Mouse (Mus musculus): ENCODE data around the gene Olfr1454. TPM values are rescaled to one million over a fixed set of nuclear protein-coding genes. Genes with fewer than 3 reads are reported as not detected.

Olfr1454 gene
- not detected in 2 replicates for polyA plus RNA-seq (2012; rRNA removed)

- H3K27ac ChIP-seq (ENCODE audit: insufficient read depth, low read depth, low read length) = no peak within 1 kb of the TSS
- TF ChIP-seq CTCF (conservative IDR thresholded peaks at IDR 0.05; ENCODE audit: insufficient read depth, insufficient read length, low read depth, low read length) = no peak
- no peak for TF ChIP-seq POLR2A (IDR thresholded peaks at IDR 0.05; ENCODE audit: low read depth, low read length)
- H3K4me1 ChIP-seq (ENCODE audit: control insufficient read depth, insufficient read depth, low read length) = no peaks in the 10 kb centered on the region
- no peak within 1 kb of the TSS for H3K4me3 ChIP-seq (ENCODE audit: insufficient read depth, low read depth, low read length)
- no peak for DNase-seq
- no peaks in the 10 kb centered on the region for H3K36me3 ChIP-seq (ENCODE audit: control insufficient read depth, insufficient read depth, low read length)
- H3K27me3 ChIP-seq (replicated peaks; ENCODE audit: control insufficient read depth, insufficient read depth, low read length) = no peaks in the 10 kb centered on the region
- 54% methylated on average over 2 of the region's 2 CpGs for WGBS
These were observed at the start of gene Olfr1454 for GRCm38 (mm10) chr19:13060310-13060709. Gene Olfr1454, plus strand, starts transcription at chr19:13060610.

GRCm38 (mm10) chr19:13028227-13028626, 32.2 kb upstream of the Olfr1454 start, which contains the start of gene Olfr1453:
Gene Olfr1453, minus strand, starts transcription at chr19:13028327.
- H3K4me1 ChIP-seq (ENCODE audit: control insufficient read depth, insufficient read depth, low read length) = no peaks in the 10 kb centered on the region
- H3K27me3 ChIP-seq (replicated peaks; ENCODE audit: control insufficient read depth, insufficient read depth, low read length) = no peaks in the 10 kb centered on the region
- WGBS = 50% methylated on average over 1 of the region's 1 CpGs
- H3K36me3 ChIP-seq (ENCODE audit: control insufficient read depth, insufficient read depth, low read length) = no peaks in the 10 kb centered on the region
- H3K4me3 ChIP-seq (ENCODE audit: insufficient read depth, low read depth, low read length) = no peak within 1 kb of the TSS
- H3K27ac ChIP-seq (ENCODE audit: insufficient read depth, low read depth, low read length) = no peak within 1 kb of the TSS
- no peak for TF ChIP-seq CTCF (conservative IDR thresholded peaks at IDR 0.05; ENCODE audit: insufficient read depth, insufficient read length, low read depth, low read length)
- TF ChIP-seq POLR2A (IDR thresholded peaks at IDR 0.05; ENCODE audit: low read depth, low read length) = no peak
- no peak for DNase-seq

- 79% methylated on average over 1 of the region's 1 CpGs for WGBS
- H3K27me3 ChIP-seq (replicated peaks; ENCODE audit: control insufficient read depth, insufficient read depth, low read length) = no peaks in the 10 kb centered on the region
- H3K36me3 ChIP-seq (ENCODE audit: control insufficient read depth, insufficient read depth, low read length) = no peaks in the 10 kb centered on the region
- no peak for DNase-seq
- H3K4me1 ChIP-seq (ENCODE audit: control insufficient read depth, insufficient read depth, low read length) = no peaks in the 10 kb centered on the region
- no peak overlapping the region for H3K4me3 ChIP-seq (ENCODE audit: insufficient read depth, low read depth, low read length)
- no peak for TF ChIP-seq POLR2A (IDR thresholded peaks at IDR 0.05; ENCODE audit: low read depth, low read length)
- no peak for TF ChIP-seq CTCF (conservative IDR thresholded peaks at IDR 0.05; ENCODE audit: insufficient read depth, insufficient read length, low read depth, low read length)
- no peak overlapping the region for H3K27ac ChIP-seq (ENCODE audit: insufficient read depth, low read depth, low read length)
These were observed 33.5 kb downstream of the Olfr1454 start for GRCm38 (mm10) chr19:13093908-13094307.

DNA sequence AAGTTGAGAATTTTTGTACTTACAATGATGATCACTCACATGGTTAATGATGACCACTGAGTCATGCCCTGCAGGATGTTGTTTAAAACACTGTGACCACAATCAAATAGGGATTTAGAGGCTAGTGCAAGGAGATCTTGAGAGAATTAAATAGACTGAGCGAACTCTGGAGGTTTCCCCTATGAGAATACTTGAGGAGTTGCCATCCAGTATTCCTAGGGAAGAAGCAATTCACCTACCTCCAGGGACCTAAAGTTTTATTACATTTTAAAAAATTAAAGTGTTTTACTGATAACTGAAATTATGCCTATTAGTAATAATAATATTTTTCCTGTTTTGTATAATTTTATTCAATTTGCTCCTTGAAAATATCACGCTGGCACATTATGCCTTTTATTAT, 37.4 kb downstream of the Olfr1454 start, which contains the start of gene Olfr1457:
Gene Olfr1457, minus strand, starts transcription at position 101 of the 400 bp plus-strand sequence.
- no peak for TF ChIP-seq CTCF (conservative IDR thresholded peaks at IDR 0.05; ENCODE audit: insufficient read depth, insufficient read length, low read depth, low read length)
- TF ChIP-seq POLR2A (IDR thresholded peaks at IDR 0.05; ENCODE audit: low read depth, low read length) = no peak
- Histone ChIP-seq H3K27ac (ENCODE audit: insufficient read depth, low read depth, low read length) (no peak within 1 kb of the TSS), H3K4me3 (ENCODE audit: insufficient read depth, low read depth, low read length) (no peak within 1 kb of the TSS), H3K36me3 (ENCODE audit: control insufficient read depth, insufficient read depth, low read length) (no peaks in the 10 kb centered on the region), H3K4me1 (ENCODE audit: control insufficient read depth, insufficient read depth, low read length) (no peaks in the 10 kb centered on the region), H3K27me3 (replicated peaks; ENCODE audit: control insufficient read depth, insufficient read depth, low read length) (no peaks in the 10 kb centered on the region)
- DNase-seq = no peak
- 69% methylated on average over 2 of the region's 2 CpGs for WGBS

DNA sequence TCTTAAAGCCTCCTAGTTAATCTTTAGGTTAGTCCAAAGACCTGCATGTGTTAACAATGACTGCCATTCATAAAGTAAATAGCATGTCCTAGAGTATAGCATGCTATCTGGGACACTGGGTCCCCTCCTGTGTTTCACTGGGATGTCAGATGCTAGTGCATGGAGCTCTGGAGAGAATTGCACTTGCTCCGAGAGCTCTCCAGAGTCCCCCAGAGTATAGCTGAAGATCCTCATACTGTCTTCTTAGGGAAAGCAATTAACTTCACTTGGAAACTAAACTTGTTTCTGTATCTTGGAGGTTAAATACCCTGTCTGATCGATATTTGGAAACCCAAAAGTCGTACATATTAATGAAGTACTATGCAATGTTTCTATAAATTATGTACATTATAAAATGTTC, 46.3 kb downstream of the Olfr1454 start, which contains the start of gene Olfr1458:
Gene Olfr1458, minus strand, starts transcription at position 101 of the 400 bp plus-strand sequence.
- no peak for DNase-seq
- Histone ChIP-seq H3K4me3 (ENCODE audit: insufficient read depth, low read depth, low read length) (no peak within 1 kb of the TSS), H3K36me3 (ENCODE audit: control insufficient read depth, insufficient read depth, low read length) (no peaks in the 10 kb centered on the region), H3K27me3 (replicated peaks; ENCODE audit: control insufficient read depth, insufficient read depth, low read length) (no peaks in the 10 kb centered on the region; the same call in 1 of the 2 replicates), H3K27ac (ENCODE audit: insufficient read depth, low read depth, low read length) (no peak within 1 kb of the TSS), H3K4me1 (ENCODE audit: control insufficient read depth, insufficient read depth, low read length) (no peaks in the 10 kb centered on the region)
- TF ChIP-seq POLR2A (IDR thresholded peaks at IDR 0.05; ENCODE audit: low read depth, low read length) = no peak
- no peak for TF ChIP-seq CTCF (conservative IDR thresholded peaks at IDR 0.05; ENCODE audit: insufficient read depth, insufficient read length, low read depth, low read length)
- 74% methylated on average over 3 of the region's 3 CpGs for WGBS

Other genes starting within 250 kb of the Olfr1454 start
- gene Gm5244, start 213.9 kb upstream of the Olfr1454 start, polyA plus RNA-seq (2012; rRNA removed) = not detected in 2 replicates
- not detected in 2 replicates for gene Olfr1444, start 203.3 kb upstream of the Olfr1454 start, polyA plus RNA-seq (2012; rRNA removed)
- gene Olfr1445, start 176.8 kb upstream of the Olfr1454 start, polyA plus RNA-seq (2012; rRNA removed) = not detected in 2 replicates
- not detected in 2 replicates for gene Olfr1446, start 167.1 kb upstream of the Olfr1454 start, polyA plus RNA-seq (2012; rRNA removed)
- gene Olfr1447, start 156.9 kb upstream of the Olfr1454 start, polyA plus RNA-seq (2012; rRNA removed) = not detected in 2 replicates
- not detected in 2 replicates for gene Olfr1448, start 136.2 kb upstream of the Olfr1454 start, polyA plus RNA-seq (2012; rRNA removed)
- gene Olfr1449, start 129.8 kb upstream of the Olfr1454 start, polyA plus RNA-seq (2012; rRNA removed) = not detected in 2 replicates
- gene Olfr1450, start 110.4 kb upstream of the Olfr1454 start, polyA plus RNA-seq (2012; rRNA removed) = not detected in 2 replicates
- not detected in 2 replicates for gene Olfr1451, start 65.6 kb upstream of the Olfr1454 start, polyA plus RNA-seq (2012; rRNA removed)
- gene Olfr1453, start 32.3 kb upstream of the Olfr1454 start, polyA plus RNA-seq (2012; rRNA removed) = not detected in 2 replicates
- not detected in 2 replicates for gene Olfr1457, start 37.3 kb downstream of the Olfr1454 start, polyA plus RNA-seq (2012; rRNA removed)
- gene Olfr1458, start 46.2 kb downstream of the Olfr1454 start, polyA plus RNA-seq (2012; rRNA removed) = not detected in 2 replicates
- not detected in 2 replicates for gene Olfr1459, start 88.9 kb downstream of the Olfr1454 start, polyA plus RNA-seq (2012; rRNA removed)
- not detected in 2 replicates for gene Olfr1461, start 102.4 kb downstream of the Olfr1454 start, polyA plus RNA-seq (2012; rRNA removed)
- not detected in 2 replicates for gene Olfr1462, start 125.1 kb downstream of the Olfr1454 start, polyA plus RNA-seq (2012; rRNA removed)
- gene Olfr1463, start 170.7 kb downstream of the Olfr1454 start, polyA plus RNA-seq (2012; rRNA removed) = not detected in 2 replicates